Comparison of ENCODE assay signal across 20 mouse cellular contexts in the genomic region with DNA sequence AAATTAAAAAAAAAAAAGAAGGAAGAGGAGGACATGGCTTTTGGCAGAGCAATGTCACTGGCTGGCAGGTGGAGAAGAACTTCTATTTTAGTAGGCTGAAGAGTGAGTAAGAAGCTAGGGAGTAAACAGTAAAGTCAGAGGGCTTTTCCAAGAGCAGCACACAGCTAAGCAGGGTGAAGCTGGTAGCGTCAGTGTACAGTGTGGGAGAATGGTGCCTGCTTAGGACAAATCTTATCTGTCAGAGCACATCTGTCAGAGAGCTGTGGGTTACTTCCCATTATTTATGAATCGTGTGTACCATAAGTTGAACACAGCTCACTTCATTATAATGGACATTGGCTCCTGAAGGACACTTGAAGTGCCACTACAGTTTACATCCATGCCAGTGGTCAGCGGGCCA.
"Had no signal": no experiment of that assay in that cellular context is flagged by ENCODE, and none has a peak within 500 bp of the region (broad histone marks: within the 10 kb centered on the region; RNA-seq: fewer than 3 reads in every experiment).

No protein-coding gene starts in this region.

- DNase-seq: lung, adult 18-20 months; lung, embryonic 14.5 days; lung, postnatal 10 days; lung, postnatal 4 days; midbrain, embryonic 14.5 days; retina, postnatal 1 day; right cerebral cortex, adult 18-20 months; right cerebral cortex, postnatal 25 days; right cerebral cortex, postnatal 4 days; spleen, adult 18-20 months; thymus, adult 18-20 months; thymus, postnatal 14 days; thymus, postnatal 36 days had no signal

- H3K9me3 ChIP-seq: megakaryocyte, embryonic 14.5 days; midbrain, embryonic 10.5 days; midbrain, embryonic 12.5 days; neural tube, embryonic 13.5 days; neural tube, embryonic 15.5 days had no signal

- H3K9ac ChIP-seq: lung, embryonic 14.5 days; midbrain, embryonic 12.5 days; neural tube, embryonic 13.5 days; neural tube, embryonic 15.5 days had no signal

- H3K4me2 ChIP-seq: lung, embryonic 14.5 days; midbrain, embryonic 12.5 days; neural tube, embryonic 13.5 days; neural tube, embryonic 15.5 days had no signal

- H3K4me3 ChIP-seq: megakaryocyte, embryonic 14.5 days; midbrain, embryonic 10.5 days; midbrain, embryonic 12.5 days; myocyte; neural tube, embryonic 13.5 days; neural tube, embryonic 15.5 days had no signal

- H3K27me3 ChIP-seq: megakaryocyte, embryonic 14.5 days; neural tube, embryonic 13.5 days; neural tube, embryonic 15.5 days had no signal

- ATAC-seq: midbrain, embryonic 16.5 days had no signal

- H3K4me1 ChIP-seq: midbrain, embryonic 12.5 days; neural tube, embryonic 13.5 days had no signal

- H3K27ac ChIP-seq: midbrain, embryonic 10.5 days; midbrain, embryonic 12.5 days; neural tube, embryonic 13.5 days; neural tube, embryonic 15.5 days had no signal
